Mouse (Mus musculus): ENCODE measurements around the gene Mapk8.
"Not testable (repeated sequence)": the region's sequence is repeated elsewhere in the genome, so short reads cannot be mapped to it uniquely, and the experiment has no call there.

The Mapk8 gene

GRCm38 (mm10) chr14:33447027-33447569, at the start of gene Mapk8:
TSS of gene Mapk8 (minus strand) at chr14:33447158.
- peak; percentile 98 for DNase-seq

GRCm38 (mm10) chr14:33495226-33495625, 48.3 kb upstream of the Mapk8 start:
- DNase-seq = no peak

DNA sequence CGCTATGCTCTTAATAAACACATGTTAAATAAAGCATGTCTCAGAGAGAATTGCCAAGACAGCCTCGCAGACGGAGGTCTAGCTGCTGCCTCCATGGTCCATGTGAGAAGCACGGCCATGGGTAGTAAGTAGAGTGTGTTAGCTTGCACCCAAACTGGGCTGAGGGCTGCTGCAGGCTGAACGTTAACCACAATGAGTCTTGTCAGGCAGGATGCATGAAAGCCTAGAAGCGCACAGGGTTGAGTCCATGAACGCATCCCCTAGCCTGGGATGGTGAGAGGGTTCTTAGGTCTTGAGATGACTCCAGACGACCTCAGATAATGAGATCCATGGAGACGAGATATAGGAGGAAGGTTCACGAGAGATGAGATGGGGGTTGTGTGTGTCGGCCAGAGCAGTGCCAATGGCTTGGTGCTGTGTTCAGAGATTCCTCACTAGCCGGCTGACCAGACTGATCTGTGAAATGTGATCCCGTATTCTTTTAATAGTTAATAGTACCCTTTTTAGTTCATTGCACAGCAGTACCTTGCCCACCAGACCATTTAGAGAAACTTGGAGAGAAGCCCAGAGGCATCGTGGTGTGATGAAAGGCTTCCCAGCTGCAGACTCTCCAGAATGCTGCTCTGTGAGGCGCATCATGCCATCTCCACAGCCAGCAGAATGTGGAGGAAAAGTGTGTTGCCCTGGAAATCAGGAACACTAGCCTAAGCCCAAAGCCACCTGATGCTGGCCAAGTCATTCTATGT, 41.0 kb upstream of the Mapk8 start:
- DNase-seq = no peak

GRCm38 (mm10) chr14:33481991-33482390, 35.0 kb upstream of the Mapk8 start:
- peak; percentile 23 for DNase-seq

- DNase-seq = no peak
These were observed 29.3 kb upstream of the Mapk8 start for GRCm38 (mm10) chr14:33476094-33476760.

- DNase-seq = no peak
These were observed 27.5 kb upstream of the Mapk8 start for GRCm38 (mm10) chr14:33474461-33474860.

- DNase-seq = no peak
These were observed 24.4 kb upstream of the Mapk8 start, which contains the start of gene Frmpd2 for GRCm38 (mm10) chr14:33471331-33471730. TSS of gene Frmpd2 (plus strand) at chr14:33471696.

- DNase-seq = peak; percentile 75
These were observed 20.8 kb upstream of the Mapk8 start for GRCm38 (mm10) chr14:33467766-33468165.

DNA sequence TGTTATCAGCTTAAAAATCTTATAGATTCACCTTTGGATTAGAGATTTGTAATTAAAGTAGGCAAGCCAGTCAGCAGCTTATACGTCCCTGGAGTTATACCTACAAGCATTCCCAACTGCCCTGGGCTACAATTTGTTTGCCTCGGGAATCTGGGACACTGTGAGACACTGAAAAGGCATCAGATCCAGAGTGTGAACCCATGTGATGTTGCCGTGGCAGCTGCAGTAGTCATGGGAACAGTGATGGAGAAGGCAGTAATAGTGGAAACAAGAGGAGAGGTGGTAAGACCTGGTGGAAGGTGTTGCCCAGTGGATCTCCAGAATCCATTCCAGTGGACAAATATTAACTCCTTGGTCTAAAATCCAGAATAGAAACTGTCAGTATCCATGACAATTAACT, 16.7 kb upstream of the Mapk8 start:
- no peak for DNase-seq

DNA sequence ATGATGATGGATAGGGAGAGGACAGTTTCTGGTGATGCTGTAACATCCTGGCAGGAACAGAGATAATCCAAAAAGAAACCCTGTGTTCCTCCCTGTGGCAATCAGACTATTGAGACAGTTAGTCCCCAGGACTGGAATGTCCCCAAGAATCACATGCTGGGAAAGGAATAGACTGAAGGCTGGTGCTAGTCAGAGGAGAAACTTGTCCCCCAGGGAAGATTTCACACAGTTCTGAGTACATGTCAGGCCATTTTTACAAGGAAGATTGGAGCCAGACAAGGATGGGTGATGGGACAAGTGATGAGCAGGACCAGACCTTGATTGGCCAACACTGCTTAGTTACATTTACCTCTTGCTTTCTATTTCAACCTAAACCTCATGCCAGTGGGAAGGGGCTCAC, 3.4 kb upstream of the Mapk8 start:
- DNase-seq = no peak

GRCm38 (mm10) chr14:33449296-33449840, 2.4 kb upstream of the Mapk8 start:
- DNase-seq = no peak

DNA sequence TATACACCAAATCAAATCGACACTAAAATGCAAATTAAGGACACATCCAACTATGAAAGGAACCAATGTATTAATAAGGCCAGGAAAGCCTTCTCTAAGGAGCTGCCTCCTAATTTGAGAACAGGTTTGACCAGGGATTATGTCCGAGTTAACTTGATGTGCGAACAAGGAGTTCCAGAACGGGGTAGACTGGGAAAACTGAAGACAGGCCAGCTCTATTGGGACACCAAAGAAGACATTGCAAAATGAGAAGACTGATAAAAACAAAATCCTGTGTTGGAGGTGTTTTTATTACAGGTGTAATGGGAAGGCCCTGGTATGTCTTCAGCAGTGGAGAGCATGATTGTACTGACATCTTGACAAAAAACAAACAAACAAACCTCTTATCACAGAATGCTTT, 1.3 kb upstream of the Mapk8 start:
- DNase-seq = no peak

DNA sequence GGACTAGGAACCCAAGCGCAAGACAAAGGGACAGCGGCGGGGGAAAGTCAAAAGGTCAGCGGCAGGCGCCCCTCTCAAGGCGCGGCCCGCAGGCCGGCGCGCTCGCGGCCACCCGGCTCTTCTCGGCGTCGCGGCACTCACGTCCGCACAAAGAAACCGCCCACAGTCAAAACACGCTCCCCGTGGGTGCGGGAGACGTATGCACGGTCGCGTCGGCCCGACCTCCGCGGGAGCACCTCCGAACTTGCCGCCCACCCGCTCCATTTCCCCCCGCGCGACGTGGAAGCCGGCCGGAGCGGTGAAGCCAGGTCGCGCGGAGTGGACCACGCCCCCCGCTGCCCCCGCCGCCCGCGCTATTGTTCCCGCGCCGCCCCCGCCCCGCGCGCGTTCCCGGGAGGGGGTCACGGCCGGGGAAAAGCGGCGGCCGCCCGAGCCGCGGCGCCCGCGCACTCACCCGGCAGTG, 366 bp downstream of the Mapk8 start:
- peak; percentile 71 for DNase-seq

GRCm38 (mm10) chr14:33445962-33446361, 996 bp downstream of the Mapk8 start:
- no peak for DNase-seq

GRCm38 (mm10) chr14:33443780-33444179, 3.2 kb downstream of the Mapk8 start:
- no peak for DNase-seq

GRCm38 (mm10) chr14:33432485-33432884, 14.5 kb downstream of the Mapk8 start:
- not testable (repeated sequence) for DNase-seq

DNA sequence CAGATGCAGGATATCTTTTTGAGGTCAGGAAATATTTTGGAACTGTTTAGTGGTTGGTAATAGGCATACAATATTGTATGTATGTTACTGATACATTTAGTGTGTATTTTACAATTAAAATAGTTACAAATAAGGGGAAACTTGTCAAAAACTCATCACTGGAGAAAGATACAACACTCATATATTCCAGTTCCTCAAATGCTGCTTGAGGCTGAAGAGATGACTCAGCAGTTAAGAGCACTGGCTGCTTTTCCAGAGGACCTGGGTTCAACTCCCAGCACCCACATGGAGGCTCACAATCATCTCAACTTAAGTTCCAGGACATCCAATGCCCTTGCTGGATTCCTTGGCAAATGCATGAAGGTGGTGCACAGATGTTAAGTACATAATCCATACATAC, 22.8 kb downstream of the Mapk8 start:
- DNase-seq = no peak

GRCm38 (mm10) chr14:33423003-33423402, 24.0 kb downstream of the Mapk8 start:
- DNase-seq = no peak

- DNase-seq = no peak
These were observed 28.5 kb downstream of the Mapk8 start for GRCm38 (mm10) chr14:33418311-33418909.

- DNase-seq = no peak
These were observed 31.2 kb downstream of the Mapk8 start for GRCm38 (mm10) chr14:33415746-33416145.

DNA sequence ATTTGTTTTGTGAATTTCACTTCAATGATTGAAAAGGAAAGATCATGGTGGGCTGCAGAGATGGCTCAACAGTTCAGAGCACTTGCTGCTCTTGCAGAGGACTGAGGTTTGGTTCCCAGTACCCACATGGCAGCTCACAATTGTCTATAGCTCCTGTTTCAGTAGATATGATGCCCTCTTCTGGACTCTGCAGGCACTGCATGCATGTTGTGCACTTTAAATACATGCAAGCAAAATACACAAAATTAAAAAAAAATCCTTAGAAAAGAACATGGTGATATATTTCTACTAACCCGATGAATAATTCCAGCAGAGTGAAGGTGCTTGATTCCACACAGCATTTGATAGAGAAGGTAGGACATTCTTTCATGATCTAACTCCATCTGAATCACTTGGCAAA, 44.6 kb downstream of the Mapk8 start:
- no peak for DNase-seq

- DNase-seq = no peak
These were observed 46.9 kb downstream of the Mapk8 start for GRCm38 (mm10) chr14:33400019-33400418.
